Mouse (Mus musculus): ENCODE results near the gene Lamtor3. TPM values are rescaled to one million over a fixed set of nuclear protein-coding genes. Genes with fewer than 3 reads are reported as not detected.
"Not testable (repeated sequence)": the region's sequence is repeated elsewhere in the genome, so short reads cannot be mapped to it uniquely, and the experiment has no call there.

Gene Lamtor3
- total RNA-seq, 2 experiments from 2014 or later: 66.3 to 69.6 TPM

GRCm38 (mm10) chr3:137958352-137958751 lies 40.0 kb downstream of the Lamtor3 start:
- no peak for DNase-seq (ENCODE audit: extremely low spot score in 1 of 2, low spot score in 1 of 2)

GRCm38 (mm10) chr3:137959456-137959855 lies 41.1 kb downstream of the Lamtor3 start:
- DNase-seq (ENCODE audit: extremely low spot score in 1 of 2, low spot score in 1 of 2): no peak

GRCm38 (mm10) chr3:137961736-137962385 lies 43.6 kb downstream of the Lamtor3 start:
- no peak for DNase-seq (ENCODE audit: extremely low spot score in 1 of 2, low spot score in 1 of 2)

- no peak for DNase-seq (ENCODE audit: extremely low spot score in 1 of 2, low spot score in 1 of 2)
Observed at GRCm38 (mm10) chr3:137963508-137963907, 45.2 kb downstream of the Lamtor3 start.

- not testable (repeated sequence) for DNase-seq (ENCODE audit: extremely low spot score in 1 of 2, low spot score in 1 of 2)
Observed at GRCm38 (mm10) chr3:137964014-137964413, 45.7 kb downstream of the Lamtor3 start.

- no peak for DNase-seq (ENCODE audit: extremely low spot score in 1 of 2, low spot score in 1 of 2)
Observed at GRCm38 (mm10) chr3:137968105-137968819, 50.0 kb downstream of the Lamtor3 start.

- no peak for DNase-seq (ENCODE audit: extremely low spot score in 1 of 2, low spot score in 1 of 2)
Observed at GRCm38 (mm10) chr3:137968820-137969486, 50.6 kb downstream of the Lamtor3 start.

GRCm38 (mm10) chr3:137969951-137970350 lies 51.6 kb downstream of the Lamtor3 start:
- peak in 1 of 2 experiments; percentile 18 for DNase-seq (ENCODE audit: extremely low spot score in 1 of 2, low spot score in 1 of 2)

- no peak for DNase-seq (ENCODE audit: extremely low spot score in 1 of 2, low spot score in 1 of 2)
Observed at GRCm38 (mm10) chr3:137972224-137972623, 53.9 kb downstream of the Lamtor3 start.

- DNase-seq (ENCODE audit: extremely low spot score in 1 of 2, low spot score in 1 of 2): no peak
Observed at GRCm38 (mm10) chr3:137972989-137973388, 54.7 kb downstream of the Lamtor3 start.

- no peak for DNase-seq (ENCODE audit: extremely low spot score in 1 of 2, low spot score in 1 of 2)
Observed at GRCm38 (mm10) chr3:137974306-137974705, 56.0 kb downstream of the Lamtor3 start.

GRCm38 (mm10) chr3:137975435-137975834 lies 57.1 kb downstream of the Lamtor3 start:
- DNase-seq (ENCODE audit: extremely low spot score in 1 of 2, low spot score in 1 of 2): no peak

- DNase-seq (ENCODE audit: extremely low spot score in 1 of 2, low spot score in 1 of 2): no peak
Observed at GRCm38 (mm10) chr3:137975856-137976423, 57.6 kb downstream of the Lamtor3 start.

GRCm38 (mm10) chr3:137976943-137977628 lies 58.8 kb downstream of the Lamtor3 start:
- DNase-seq (ENCODE audit: extremely low spot score in 1 of 2, low spot score in 1 of 2): no peak

GRCm38 (mm10) chr3:137977629-137978041 lies 59.3 kb downstream of the Lamtor3 start:
- peak in 1 of 2 experiments; percentile 12 for DNase-seq (ENCODE audit: extremely low spot score in 1 of 2, low spot score in 1 of 2)

- no peak for DNase-seq (ENCODE audit: extremely low spot score in 1 of 2, low spot score in 1 of 2)
Observed at GRCm38 (mm10) chr3:137978233-137978632, 59.9 kb downstream of the Lamtor3 start.

Data from layer of hippocampus, postnatal 25 days (tissue).